Mouse (Mus musculus): Measurements from ENCODE around the gene Mfsd5.

Gene Mfsd5

GRCm38 (mm10) chr15:102283648-102284047, 4.4 kb downstream of the Mfsd5 start:
- no peak for DNase-seq (ENCODE audit: low read depth, low spot score)
- peaks cover 3% of the 10 kb centered on the region; the same call in 1 of the 2 replicates for H3K36me3 ChIP-seq (ENCODE audit: control insufficient read depth, insufficient read depth, low read length, poor library complexity, severe bottlenecking)
- H3K27me3 ChIP-seq (ENCODE audit: control insufficient read depth, insufficient read depth, low read length, poor library complexity, severe bottlenecking), result no peaks in the 10 kb centered on the region

DNA sequence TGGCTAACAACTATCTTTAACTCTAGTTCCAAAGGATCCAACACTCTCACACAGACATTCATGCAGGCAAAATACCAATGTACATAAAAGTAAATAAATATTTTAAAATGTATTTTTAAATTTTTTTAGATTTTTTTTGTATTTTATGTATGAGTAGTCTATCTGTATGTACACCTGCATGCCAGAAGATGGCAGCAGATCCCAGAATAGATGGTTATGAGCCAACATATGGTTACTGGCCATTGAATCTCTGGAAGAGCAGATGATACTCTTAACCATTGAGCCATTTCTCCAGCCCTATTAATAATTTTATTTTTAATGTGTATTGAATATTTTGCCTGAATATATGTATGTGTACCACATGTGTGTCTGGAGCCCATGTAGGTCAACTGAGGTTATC, 8.1 kb downstream of the Mfsd5 start:
- no peaks in the 10 kb centered on the region for H3K27me3 ChIP-seq (ENCODE audit: control insufficient read depth, insufficient read depth, low read length, poor library complexity, severe bottlenecking)
- peak; percentile 81 for DNase-seq (ENCODE audit: low read depth, low spot score)
- H3K36me3 ChIP-seq (ENCODE audit: control insufficient read depth, insufficient read depth, low read length, poor library complexity, severe bottlenecking), result no peaks in the 10 kb centered on the region

DNA sequence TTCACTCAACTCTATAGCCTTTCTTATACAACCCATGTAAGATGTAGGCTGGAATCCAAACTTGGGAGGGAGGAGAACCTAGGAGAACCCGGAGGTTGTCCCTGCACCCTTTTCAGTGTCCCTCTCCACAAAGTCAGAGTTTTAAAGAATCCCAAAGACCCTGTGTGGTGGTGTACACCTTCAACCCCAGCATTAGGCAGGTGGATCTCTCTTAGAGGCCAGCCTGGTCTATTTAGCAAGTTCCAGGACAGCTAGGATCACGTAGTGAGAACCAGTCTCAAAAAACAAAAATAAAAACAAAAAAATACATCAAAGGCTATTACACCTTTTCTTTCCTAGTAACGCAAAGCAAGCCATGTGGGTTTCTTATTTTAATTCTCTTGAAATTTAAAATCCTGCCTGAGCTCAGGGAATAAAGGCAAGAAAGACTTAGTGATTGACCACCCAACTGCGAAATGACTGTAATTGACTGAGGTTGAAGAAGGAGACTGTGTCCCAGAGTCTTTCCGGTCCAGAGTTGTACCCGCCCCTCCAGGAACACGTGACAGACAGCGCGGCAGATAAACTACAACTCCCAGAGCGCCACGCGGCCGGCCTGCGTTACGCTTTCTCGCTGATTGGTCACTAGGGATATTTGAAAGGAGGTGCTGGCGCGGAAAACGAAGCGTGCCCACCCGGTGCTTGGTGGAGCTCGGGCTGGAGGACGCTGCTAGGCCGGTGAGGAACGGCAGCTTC, 16.5 kb downstream of the Mfsd5 start, which contains the start of gene Espl1:
Gene Espl1, plus strand, starts transcription at position 634 of the 735 bp plus-strand sequence.
- Histone ChIP-seq H3K36me3 (ENCODE audit: control insufficient read depth, insufficient read depth, low read length, poor library complexity, severe bottlenecking) (no peaks in the 10 kb centered on the region), H3K27me3 (ENCODE audit: control insufficient read depth, insufficient read depth, low read length, poor library complexity, severe bottlenecking) (no peaks in the 10 kb centered on the region)
- peak; percentile 94 for DNase-seq (ENCODE audit: low read depth, low spot score)

- Histone ChIP-seq H3K27me3 (ENCODE audit: control insufficient read depth, insufficient read depth, low read length, poor library complexity, severe bottlenecking) (no peaks in the 10 kb centered on the region), H3K36me3 (ENCODE audit: control insufficient read depth, insufficient read depth, low read length, poor library complexity, severe bottlenecking) (no peaks in the 10 kb centered on the region)
- no peak for DNase-seq (ENCODE audit: low read depth, low spot score)
Observed at GRCm38 (mm10) chr15:102296368-102297006, 17.2 kb downstream of the Mfsd5 start.

DNA sequence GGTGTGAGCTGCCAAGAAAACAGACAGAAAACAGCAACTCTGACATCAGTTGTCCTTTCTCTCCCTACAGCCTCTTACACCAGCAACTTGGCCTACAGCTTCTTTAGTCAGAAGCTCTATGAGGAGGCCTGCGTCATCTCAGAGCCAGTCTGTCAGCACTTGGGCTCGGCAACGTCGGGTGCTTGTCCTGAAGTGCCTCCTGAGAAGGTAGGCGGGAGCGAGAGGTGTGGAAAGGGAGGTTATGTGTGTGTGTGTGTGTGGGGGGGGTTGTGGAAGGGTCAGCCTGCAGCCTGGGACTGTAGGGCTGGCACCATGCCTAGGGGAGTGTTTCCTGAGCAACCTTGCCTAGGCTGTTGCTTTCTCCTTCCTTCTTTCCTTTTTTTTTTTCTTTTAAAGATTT, 23.3 kb downstream of the Mfsd5 start:
- H3K36me3 ChIP-seq (ENCODE audit: control insufficient read depth, insufficient read depth, low read length, poor library complexity, severe bottlenecking), result no peaks in the 10 kb centered on the region
- no peak for DNase-seq (ENCODE audit: low read depth, low spot score)

GRCm38 (mm10) chr15:102308717-102309116, 29.5 kb downstream of the Mfsd5 start:
- H3K36me3 ChIP-seq (ENCODE audit: control insufficient read depth, insufficient read depth, low read length, poor library complexity, severe bottlenecking), result no peaks in the 10 kb centered on the region
- no peaks in the 10 kb centered on the region for H3K27me3 ChIP-seq (ENCODE audit: control insufficient read depth, insufficient read depth, low read length, poor library complexity, severe bottlenecking)
- DNase-seq (ENCODE audit: low read depth, low spot score), result no peak

More for the DNA sequence above, 23.3 kb downstream of the Mfsd5 start:
- no peaks in the 10 kb centered on the region for H3K27me3 ChIP-seq (ENCODE audit: control insufficient read depth, insufficient read depth, low read length, poor library complexity, severe bottlenecking)

DNA sequence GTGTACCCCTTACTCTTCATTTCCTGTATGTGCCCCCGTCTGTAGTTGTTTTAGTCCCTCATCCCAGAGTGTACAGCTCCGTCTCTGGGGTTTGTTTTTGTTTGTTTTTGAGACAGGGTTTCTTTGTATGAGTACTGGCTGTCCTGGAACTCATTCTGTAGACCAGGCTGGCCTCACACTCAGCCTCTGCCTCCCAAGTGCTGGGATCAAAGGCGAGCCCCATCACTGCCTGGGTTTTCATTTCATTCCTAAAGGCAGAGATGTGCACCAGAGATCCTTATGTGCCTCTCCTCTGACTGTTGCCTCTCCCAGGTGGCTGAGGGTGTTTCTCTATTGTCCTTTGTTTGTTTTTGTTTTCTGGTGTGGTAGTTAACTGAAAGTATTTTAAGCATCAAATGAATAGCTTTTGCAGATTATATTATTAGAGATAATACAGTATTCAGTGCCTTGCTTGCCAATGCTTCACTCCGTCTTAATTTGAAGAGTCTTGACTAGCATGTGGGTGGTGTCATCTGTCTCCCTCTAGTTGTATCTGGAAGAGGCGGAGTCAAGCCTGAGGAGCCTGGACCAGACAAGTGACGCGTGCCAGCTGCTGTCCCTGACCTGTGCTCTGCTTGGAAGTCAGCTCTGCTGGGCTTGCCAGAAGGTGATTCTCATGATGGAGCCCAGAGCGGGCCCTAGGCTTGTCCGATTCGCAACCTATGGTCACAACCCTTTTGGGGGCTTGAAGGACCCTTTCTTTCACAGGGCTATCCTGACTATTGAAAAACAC, 31.0 kb downstream of the Mfsd5 start:
- Histone ChIP-seq H3K27me3 (ENCODE audit: control insufficient read depth, insufficient read depth, low read length, poor library complexity, severe bottlenecking) (no peaks in the 10 kb centered on the region), H3K36me3 (ENCODE audit: control insufficient read depth, insufficient read depth, low read length, poor library complexity, severe bottlenecking) (no peaks in the 10 kb centered on the region)
- no peak for DNase-seq (ENCODE audit: low read depth, low spot score)

DNA sequence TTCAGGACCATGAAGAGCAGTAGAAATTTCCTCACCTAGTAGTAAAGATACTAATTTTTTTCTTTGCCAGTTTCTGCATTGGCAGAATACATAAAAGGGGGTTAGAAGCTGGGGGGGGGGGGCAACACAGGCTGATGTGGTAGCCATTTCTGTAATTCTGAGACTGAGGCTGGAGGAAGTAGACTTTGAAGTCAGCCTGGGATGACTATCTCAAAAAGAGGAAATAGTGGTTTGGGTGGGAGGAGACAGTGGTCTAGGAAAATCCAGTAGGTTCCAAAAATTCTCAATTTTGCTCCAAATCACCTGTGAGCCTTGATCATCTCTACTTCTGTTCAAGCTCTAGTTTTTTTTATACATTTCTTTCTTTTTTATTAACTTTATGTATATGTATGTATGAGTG, 32.2 kb downstream of the Mfsd5 start:
- Histone ChIP-seq H3K36me3 (ENCODE audit: control insufficient read depth, insufficient read depth, low read length, poor library complexity, severe bottlenecking) (no peaks in the 10 kb centered on the region), H3K27me3 (ENCODE audit: control insufficient read depth, insufficient read depth, low read length, poor library complexity, severe bottlenecking) (no peaks in the 10 kb centered on the region)
- DNase-seq (ENCODE audit: low read depth, low spot score), result peak; percentile 39

DNA sequence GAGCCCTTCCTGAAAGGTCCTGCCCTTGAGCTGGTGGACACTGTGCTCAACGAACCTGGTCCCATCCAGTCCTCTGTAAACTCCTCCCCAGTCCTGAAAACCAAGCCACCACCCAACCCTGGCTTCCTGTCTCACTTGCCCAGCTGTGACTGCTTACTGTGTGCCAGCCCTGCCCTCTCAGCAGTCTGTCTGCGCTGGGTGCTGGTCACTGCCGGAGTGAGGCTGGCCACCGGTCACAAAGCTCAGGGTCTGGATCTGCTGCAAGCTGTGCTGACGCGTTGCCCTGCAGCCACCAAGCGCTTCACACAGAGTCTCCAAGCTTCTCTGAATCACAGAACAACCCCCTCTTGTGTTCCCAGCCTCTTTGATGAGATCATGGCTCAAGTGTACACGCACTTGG, 36.0 kb downstream of the Mfsd5 start:
- Histone ChIP-seq H3K36me3 (ENCODE audit: control insufficient read depth, insufficient read depth, low read length, poor library complexity, severe bottlenecking) (no peaks in the 10 kb centered on the region), H3K27me3 (ENCODE audit: control insufficient read depth, insufficient read depth, low read length, poor library complexity, severe bottlenecking) (no peaks in the 10 kb centered on the region)
- DNase-seq (ENCODE audit: low read depth, low spot score), result no peak

DNA sequence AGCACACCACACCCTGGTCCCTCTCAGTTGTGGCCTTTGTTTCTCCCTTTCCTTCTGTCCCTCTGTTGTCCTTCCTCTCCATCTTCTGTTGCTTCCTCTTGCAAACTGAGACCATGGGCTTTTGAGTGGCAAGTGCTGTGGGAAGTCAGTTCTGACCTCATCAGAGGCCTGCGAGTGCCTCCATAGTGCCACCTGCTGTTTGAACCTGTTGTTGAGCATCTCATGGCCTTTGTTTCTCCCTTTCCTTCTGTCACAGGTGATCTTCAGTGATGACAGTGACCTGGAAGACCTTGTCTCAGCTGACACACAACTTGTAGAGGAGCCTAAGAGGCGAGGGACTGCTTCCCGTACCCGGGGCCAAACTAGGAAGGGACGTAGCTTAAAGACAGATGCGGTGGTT, 37.0 kb downstream of the Mfsd5 start:
- no peaks in the 10 kb centered on the region for H3K27me3 ChIP-seq (ENCODE audit: control insufficient read depth, insufficient read depth, low read length, poor library complexity, severe bottlenecking)
- DNase-seq (ENCODE audit: low read depth, low spot score), result peak; percentile 85
- H3K36me3 ChIP-seq (ENCODE audit: control insufficient read depth, insufficient read depth, low read length, poor library complexity, severe bottlenecking), result no peaks in the 10 kb centered on the region

DNA sequence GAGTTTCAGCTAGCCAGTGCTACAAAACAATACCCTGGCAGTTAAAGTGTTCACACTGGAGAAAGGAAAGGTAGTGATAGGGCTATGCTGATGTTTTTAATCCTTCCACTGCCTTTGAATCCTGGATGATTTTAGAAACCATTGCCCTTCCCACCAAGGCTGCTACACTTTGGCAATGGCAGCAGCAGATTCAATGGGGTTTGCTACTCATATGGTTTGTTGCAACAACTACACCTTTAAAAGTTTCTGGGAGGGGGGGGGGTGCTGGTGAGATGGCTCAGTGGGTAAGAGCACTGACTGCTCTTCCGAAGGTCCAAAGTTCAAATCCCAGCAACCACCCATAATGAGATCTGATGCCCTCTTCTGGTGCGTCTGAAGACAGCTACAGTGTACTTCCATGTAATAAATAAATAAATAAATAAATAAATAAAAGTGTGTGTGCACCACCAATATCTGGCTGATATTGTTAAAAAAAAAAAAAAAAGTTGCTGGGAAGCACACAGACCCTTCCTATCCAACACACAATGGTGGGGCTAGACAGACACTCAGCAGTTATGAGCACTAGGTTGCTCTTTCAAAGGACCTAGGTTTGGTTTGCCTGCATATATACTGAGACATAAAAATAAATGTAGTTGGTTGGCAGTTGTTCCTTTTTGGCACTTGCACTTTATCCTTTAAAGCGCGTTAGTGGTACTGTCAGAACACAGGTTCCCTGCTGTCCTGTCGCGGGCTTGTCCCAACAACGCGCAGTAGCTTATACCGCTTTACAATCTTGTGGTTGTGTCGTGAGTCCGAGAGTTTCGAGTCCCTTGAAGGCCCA, 45.6 kb downstream of the Mfsd5 start:
- Histone ChIP-seq H3K27me3 (ENCODE audit: control insufficient read depth, insufficient read depth, low read length, poor library complexity, severe bottlenecking) (no peaks in the 10 kb centered on the region), H3K36me3 (ENCODE audit: control insufficient read depth, insufficient read depth, low read length, poor library complexity, severe bottlenecking) (no peaks in the 10 kb centered on the region)
- DNase-seq (ENCODE audit: low read depth, low spot score), result no peak

- H3K36me3 ChIP-seq (ENCODE audit: control insufficient read depth, insufficient read depth, low read length, poor library complexity, severe bottlenecking), result no peaks in the 10 kb centered on the region
- DNase-seq (ENCODE audit: low read depth, low spot score), result peak; percentile 91
- H3K27me3 ChIP-seq (ENCODE audit: control insufficient read depth, insufficient read depth, low read length, poor library complexity, severe bottlenecking), result no peaks in the 10 kb centered on the region
Observed at GRCm38 (mm10) chr15:102326022-102326576, 46.8 kb downstream of the Mfsd5 start, which contains the start of gene Pfdn5. TSS of gene Pfdn5 (plus strand) at chr15:102326116.

DNA sequence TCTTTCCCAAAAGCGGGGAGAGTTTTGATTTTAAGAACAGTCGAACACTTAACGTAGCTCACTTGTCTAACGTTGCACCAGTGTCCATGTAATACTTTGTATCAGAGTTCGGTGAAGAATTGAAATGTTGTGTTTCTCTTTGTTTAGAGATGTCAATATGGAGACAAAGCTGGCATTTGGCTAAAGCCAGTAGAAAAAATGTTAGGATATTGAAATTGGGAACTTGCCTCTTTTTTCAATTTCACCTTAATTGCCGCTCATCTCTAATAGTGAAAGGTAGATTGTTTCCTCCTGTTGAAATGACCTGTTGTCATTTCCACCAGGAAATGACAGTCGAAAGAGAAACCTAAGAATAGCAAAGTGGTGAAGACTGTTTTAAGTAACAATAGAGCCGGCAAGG, 47.6 kb downstream of the Mfsd5 start:
- H3K36me3 ChIP-seq (ENCODE audit: control insufficient read depth, insufficient read depth, low read length, poor library complexity, severe bottlenecking), result no peaks in the 10 kb centered on the region
- H3K27me3 ChIP-seq (ENCODE audit: control insufficient read depth, insufficient read depth, low read length, poor library complexity, severe bottlenecking), result no peaks in the 10 kb centered on the region
- DNase-seq (ENCODE audit: low read depth, low spot score), result no peak
